Mouse (Mus musculus): ENCODE measurements around the gene Rnaseh2a.

Gene Rnaseh2a

GRCm38 (mm10) chr8:84984294-84985048 is 14.9 kb upstream of the Rnaseh2a start:
- peak; percentile 22 for DNase-seq (ENCODE audit: extremely low spot score, low spot score)

- DNase-seq (ENCODE audit: extremely low spot score, low spot score) = no peak
These were observed 13.0 kb upstream of the Rnaseh2a start for GRCm38 (mm10) chr8:84982499-84983011.

- no peak for DNase-seq (ENCODE audit: extremely low spot score, low spot score)
These were observed 12.3 kb upstream of the Rnaseh2a start for GRCm38 (mm10) chr8:84981644-84982498.

GRCm38 (mm10) chr8:84980622-84981358 is 11.2 kb upstream of the Rnaseh2a start:
- no peak for DNase-seq (ENCODE audit: extremely low spot score, low spot score)

- peak; percentile 88 for DNase-seq (ENCODE audit: extremely low spot score, low spot score)
These were observed 10.2 kb upstream of the Rnaseh2a start for GRCm38 (mm10) chr8:84979599-84980421.

- DNase-seq (ENCODE audit: extremely low spot score, low spot score) = peak; percentile 77
These were observed 8.8 kb upstream of the Rnaseh2a start, which contains the start of gene Junb for GRCm38 (mm10) chr8:84978248-84978940. Gene Junb, minus strand, starts transcription at chr8:84978718.

GRCm38 (mm10) chr8:84977435-84978247 is 8.1 kb upstream of the Rnaseh2a start:
- peak; percentile 70 for DNase-seq (ENCODE audit: extremely low spot score, low spot score)

- no peak for DNase-seq (ENCODE audit: extremely low spot score, low spot score)
These were observed 7.3 kb upstream of the Rnaseh2a start for GRCm38 (mm10) chr8:84976763-84977434.

GRCm38 (mm10) chr8:84976031-84976762 is 6.6 kb upstream of the Rnaseh2a start:
- peak; percentile 94 for DNase-seq (ENCODE audit: extremely low spot score, low spot score)

- peak; percentile 63 for DNase-seq (ENCODE audit: extremely low spot score, low spot score)
These were observed 5.9 kb upstream of the Rnaseh2a start for GRCm38 (mm10) chr8:84975434-84975833.

GRCm38 (mm10) chr8:84974543-84975142 is 5.1 kb upstream of the Rnaseh2a start:
- DNase-seq (ENCODE audit: extremely low spot score, low spot score) = no peak

- peak; percentile 41 for DNase-seq (ENCODE audit: extremely low spot score, low spot score)
These were observed 4.4 kb upstream of the Rnaseh2a start for GRCm38 (mm10) chr8:84973803-84974542.

- no peak for DNase-seq (ENCODE audit: extremely low spot score, low spot score)
These were observed 3.5 kb upstream of the Rnaseh2a start for GRCm38 (mm10) chr8:84973079-84973478.

- no peak for DNase-seq (ENCODE audit: extremely low spot score, low spot score)
These were observed 1.3 kb upstream of the Rnaseh2a start for GRCm38 (mm10) chr8:84970913-84971312.

GRCm38 (mm10) chr8:84970135-84970790 is 696 bp upstream of the Rnaseh2a start:
- DNase-seq (ENCODE audit: extremely low spot score, low spot score) = no peak

- DNase-seq (ENCODE audit: extremely low spot score, low spot score) = no peak
These were observed 917 bp downstream of the Rnaseh2a start for GRCm38 (mm10) chr8:84968650-84969049.

All from neural tube, embryonic 10.5 days (tissue).